Mouse (Mus musculus) left cerebral cortex, adult 8-10 months (tissue): ENCODE results near the gene Ddr1. TPM values are rescaled to one million over a fixed set of nuclear protein-coding genes. Genes with fewer than 3 reads are reported as not detected.

Experiments
- DNase-seq, 2 experiments: peaks; one replicate each; pipeline ENCODE4 v3.0.0; 2022; ENCODE audit warnings: low spot score in 2 of 2
- total RNA-seq, 4 experiments: library from RNA; stranded (reverse); gene quantifications; 2 replicates each; pipeline ENCODE4 v1.2.4; 2022

Ddr1 gene
- total RNA-seq, 4 experiments from 2014 or later, result 62.0 to 76.7 (median 65.9) TPM

DNA sequence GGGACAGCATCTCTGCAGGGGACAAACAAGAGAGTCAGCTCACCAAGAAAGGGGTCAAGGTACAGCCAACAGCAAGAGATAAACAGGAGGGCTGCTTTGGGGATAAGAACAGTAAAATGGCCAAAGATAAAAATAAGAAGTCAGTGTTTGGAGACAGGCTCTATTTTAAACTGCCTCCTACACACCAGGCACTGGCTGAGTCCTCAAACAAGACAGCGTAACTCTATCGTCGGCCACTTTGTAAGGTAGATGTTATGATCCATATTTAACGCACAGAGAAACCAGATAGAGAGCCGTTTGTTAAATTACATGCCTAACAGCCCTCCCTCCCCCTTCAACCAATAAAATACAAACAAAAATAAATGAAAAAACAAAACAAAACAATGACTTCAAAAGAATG lies 10.5 kb downstream of the Ddr1 start:
- no peak for DNase-seq

DNA sequence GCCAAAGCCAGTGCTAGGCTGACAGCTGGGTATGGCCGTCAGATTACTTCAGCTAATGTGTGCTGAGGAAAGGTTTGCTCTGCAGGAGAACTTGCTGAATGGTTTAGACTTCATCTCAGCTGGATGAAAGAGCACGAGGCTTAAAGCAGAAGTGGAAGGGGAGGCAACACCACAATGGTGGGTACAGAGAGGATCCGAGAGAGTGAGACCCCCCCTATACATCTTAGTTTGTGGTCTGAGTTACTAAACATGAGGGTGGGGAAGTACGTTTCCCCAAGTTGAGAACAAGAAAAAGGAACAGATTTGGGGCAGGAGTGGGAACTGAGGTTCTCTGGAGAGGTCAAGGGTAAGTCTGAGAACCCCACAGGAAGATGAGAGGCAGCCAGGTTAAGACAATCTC lies 12.1 kb downstream of the Ddr1 start:
- DNase-seq, result no peak

DNA sequence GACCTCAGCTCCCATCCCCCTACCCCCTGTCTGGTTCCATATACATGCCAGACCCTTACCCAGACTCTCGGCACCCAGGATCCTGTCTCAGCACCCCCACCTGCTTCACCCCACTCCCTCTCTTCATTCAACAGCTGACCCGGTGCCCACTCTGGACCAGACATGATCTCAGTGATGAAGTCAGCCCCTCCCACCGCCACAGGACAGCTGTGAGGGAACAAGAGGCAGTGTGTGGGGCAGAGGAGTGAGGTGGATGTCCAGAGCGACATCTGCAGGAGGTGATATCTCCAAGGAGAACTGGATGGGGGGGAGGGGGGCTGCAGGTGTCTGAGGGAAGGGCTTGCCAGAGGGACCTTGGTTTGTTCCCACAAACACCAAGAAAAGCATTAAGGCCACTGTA lies 12.6 kb downstream of the Ddr1 start:
- DNase-seq, result no peak

DNA sequence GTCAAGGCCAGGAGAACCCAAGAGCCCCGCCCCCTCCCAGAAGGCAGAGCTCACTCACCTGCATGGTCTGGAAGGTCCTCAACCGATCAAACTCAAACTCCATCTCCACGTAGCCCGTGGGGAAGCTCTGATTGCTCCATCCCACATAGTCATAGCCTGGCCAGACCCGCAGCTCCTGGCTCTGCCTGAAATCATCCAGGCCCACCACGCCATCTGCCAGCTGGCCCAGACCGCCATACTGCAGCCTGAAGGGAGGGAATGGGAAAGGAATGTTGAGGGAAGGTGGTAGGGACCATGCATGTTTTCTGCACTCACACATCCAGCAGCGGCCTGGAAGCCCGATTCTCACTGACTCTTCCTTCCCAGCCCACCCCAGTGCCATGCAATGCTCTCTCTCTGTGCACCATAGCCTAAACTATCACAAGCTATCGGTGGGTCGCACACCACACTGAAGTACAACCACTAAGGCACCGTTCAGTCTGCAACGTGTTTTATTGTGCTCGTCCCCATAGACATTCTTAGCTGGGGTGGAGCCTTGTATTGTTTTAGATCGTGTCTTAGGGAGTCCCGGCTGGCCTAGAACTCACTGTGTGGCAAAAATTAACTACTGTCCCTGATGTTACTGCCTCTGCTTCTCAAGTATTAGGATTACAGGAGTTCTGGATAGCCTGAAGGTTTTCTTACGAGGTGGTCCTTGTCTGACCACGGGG lies 14.3 kb downstream of the Ddr1 start:
- DNase-seq, result no peak

DNA sequence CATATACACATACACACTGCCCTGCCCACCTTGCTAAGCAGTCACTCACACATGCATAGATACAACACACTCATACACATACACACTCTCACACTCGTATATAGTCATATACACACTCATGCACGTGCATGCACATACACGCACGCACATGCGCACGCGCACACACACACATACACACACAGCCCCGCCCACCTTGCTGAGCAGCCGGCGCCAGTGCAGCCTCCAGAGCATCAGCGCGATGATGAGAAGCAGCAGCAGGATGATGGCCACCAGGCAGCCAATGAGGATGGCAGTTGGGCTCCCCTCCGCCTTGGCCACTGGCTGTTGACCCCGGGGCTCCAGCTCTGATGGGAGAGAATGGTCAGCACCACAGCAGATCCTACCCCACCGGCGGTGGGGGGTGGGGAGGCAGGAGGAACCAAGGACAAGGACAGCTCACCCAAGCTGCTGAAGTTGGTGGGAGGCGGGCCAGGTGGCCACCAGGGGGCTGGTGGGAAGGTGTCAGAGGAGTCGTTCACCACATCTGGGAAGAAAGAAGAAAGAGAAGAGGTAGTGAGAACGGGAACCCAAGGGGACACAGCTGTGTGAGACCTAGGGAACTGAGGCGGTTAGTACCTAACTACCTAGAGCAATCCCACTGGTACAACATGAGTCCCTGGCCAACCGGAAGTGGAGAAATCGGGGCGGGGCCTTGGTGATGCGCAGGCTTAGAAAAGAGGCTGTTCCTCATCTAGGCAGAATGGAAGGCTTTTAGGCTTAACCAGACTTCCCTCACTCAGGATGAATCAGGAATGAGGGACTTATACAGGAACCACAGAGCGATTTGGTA lies 15.9 kb downstream of the Ddr1 start:
- DNase-seq, result no peak

DNA sequence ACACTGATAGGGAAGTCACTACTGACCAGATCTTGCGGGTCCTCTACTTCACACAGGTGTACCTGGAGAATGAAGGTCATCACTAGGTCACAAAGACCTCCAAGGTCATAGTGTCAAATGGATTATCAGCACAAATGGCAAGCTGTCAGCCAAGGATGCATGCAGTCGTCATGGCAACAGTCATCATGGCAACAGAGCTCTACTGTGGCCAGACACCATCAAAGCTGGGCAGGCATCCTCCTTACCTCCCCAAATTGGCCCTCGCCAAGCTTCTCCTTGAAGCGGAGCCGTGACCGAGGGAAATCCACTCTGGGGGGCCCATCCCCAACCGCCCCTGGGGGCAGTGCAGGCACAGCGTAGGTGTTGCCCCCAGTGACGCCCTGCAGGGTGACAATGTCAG lies 19.4 kb downstream of the Ddr1 start:
- no peak for DNase-seq

DNA sequence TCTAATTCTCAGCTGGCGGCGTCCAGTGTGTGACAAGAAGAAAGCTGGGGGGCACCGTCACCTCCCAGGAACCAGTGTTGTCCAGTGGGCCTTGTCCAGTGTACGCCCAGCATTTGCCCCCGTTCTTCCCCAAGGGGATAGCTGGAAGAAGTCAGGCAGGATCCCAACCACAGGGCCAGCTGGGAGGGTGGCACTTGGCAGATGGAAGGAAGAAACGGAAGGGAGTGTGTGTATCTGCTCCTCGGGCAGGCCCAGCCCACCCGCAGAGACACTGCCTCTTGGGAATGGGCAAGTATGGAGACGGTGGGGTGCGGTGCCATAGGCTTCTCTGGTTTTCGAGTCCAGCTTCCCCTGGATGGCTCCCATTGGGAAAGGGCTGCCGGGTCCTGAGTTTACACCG lies 22.4 kb downstream of the Ddr1 start:
- DNase-seq, result no peak

DNA sequence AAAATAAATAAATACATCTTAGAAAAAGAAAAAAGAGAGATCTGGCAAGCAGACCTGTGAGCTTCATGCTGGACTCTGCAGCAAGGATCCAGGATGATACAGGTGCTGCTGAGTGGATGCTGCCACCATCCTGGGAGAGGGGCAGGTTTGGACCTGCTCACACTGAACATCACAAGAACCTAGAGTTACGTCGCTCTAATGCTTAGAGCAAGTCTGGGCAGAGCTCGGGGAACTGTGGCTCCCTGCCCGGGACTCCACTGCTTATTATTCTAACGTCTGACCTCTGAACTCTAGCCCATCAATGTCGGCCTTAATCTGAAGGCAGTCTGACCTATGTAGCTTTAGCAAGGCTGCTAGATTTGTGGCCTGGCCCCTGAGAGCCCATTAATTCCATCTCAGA lies 23.8 kb downstream of the Ddr1 start:
- DNase-seq, result no peak

DNA sequence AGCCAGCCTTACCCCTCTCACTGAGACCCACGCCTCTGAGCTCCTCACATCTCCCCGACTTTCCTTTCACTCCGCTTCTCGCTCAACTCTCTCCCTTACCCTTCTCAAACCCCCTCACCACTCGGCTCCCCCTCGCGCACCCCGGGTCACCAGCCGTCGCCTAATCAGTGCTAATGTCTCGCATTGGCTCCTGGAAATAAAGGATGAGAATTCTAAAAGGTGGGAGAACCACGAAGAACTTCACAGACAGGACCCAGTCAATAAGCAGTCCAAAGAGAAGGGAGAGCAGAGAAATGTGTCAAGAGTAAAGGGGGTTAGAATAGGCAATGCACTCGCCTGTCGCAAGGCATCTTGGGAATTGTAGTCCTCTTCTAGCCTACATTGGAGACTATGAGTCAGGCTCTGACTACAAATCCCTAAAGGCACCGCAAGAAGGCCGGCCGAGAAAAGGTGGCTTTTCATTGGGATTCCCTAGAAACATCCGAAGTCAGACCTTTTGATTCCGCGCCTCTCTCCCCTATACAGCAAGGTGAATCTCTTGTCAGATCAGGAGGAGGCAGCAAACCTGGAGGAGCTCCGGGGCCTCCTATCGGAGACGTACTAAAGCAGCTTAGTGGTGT lies 30.9 kb downstream of the Ddr1 start, which contains the start of gene Gtf2h4:
Gene Gtf2h4, minus strand, starts transcription at position 324 of the 620 bp plus-strand sequence.
- peak; percentile 68 to 92 for DNase-seq

DNA sequence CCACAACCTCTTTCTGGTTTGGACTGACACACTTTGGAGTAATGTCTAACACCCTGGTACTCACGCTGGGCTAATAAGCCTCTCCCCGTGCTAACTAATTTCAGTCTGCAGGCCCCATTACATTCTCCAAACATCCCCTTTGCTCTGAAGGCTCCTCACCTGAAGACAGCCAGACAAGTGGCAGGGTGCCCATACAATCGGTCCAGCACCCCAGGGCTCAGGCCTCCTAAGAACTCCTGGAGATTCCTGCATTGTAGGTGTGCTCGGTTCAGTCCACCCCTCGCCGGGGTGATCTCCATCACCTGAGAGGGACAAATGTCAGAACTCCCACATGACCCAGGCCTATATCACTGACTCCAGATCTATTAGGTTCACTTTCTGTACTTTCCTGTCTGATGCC lies 31.9 kb downstream of the Ddr1 start:
- no peak for DNase-seq

DNA sequence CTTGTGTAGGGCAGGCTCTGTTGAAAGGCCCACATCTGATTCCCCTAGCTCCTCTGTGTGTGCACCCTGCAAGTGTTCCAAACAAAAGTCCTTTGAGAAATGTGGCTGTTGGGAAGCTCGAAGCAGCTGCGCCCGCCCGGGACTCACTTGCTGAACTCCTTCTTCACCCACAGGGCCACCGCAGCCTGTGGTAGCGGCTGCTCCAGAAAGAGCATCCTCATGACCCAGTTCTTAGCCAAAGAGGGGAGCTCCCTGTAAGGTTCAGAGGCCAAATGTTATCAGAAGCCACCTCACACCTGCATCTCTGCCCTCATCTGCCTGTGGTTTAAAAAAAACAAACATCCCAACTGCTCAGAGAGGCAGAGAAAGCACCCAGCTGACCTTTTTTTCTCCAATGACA lies 32.6 kb downstream of the Ddr1 start:
- no peak for DNase-seq

DNA sequence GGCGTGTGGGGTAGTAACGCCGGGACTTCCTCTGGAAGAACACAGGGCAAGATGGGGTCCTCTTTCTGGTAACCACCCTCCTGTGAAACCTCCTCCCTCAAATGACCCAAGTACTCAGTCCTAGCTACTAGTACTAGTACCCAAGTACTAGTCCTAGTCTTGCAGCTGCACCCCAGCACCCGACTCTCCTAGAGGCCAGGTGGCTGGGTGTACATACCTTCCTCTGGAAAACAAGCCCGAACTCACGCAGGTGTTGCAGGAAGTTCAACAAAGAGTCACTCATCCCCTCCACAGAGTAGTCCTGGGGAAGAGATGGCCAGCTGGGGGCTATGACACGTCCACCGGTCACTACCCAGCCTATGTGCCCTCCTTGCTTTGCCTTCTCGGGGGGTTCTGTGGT lies 34.7 kb downstream of the Ddr1 start:
- no peak for DNase-seq

DNA sequence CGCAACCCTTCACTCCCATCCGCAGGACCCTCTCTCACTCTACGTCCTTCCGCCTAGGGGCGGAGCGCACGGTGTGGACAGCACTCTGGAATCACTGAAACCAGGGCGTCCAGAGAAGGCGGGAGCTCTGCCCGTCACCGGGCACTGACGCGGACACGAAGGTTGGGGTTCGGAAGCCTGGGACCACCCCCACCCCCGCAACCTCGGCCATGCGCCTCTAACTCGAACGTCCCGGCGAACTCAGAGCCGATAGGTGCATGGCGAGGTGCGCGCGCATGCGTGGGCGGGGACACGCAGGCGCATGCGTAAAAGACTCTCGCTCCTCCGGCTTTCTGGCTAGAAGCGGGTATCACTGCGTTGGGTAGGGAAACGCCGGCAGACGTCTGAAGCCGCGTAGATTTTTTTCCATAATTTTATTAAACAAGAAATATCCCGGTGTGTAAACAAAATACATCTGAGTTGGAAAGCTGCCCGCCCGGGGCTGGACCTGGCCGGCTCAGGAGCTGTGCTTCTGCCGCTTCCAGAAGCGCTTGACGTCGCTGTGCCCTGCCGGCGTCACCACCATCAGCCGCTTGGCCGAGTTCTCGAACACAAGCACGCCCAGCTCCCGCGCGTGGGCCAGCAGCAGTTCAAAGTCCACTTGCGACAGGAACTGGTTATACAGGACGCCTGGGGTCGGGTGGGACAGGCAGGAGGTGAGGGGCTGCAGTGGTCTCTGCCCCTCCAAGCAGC lies 36.9 kb downstream of the Ddr1 start, which contains the start of gene Vars2:
Gene Vars2, minus strand, starts transcription at position 259 of the 732 bp plus-strand sequence.
- DNase-seq, result peak; percentile 96 to 97

DNA sequence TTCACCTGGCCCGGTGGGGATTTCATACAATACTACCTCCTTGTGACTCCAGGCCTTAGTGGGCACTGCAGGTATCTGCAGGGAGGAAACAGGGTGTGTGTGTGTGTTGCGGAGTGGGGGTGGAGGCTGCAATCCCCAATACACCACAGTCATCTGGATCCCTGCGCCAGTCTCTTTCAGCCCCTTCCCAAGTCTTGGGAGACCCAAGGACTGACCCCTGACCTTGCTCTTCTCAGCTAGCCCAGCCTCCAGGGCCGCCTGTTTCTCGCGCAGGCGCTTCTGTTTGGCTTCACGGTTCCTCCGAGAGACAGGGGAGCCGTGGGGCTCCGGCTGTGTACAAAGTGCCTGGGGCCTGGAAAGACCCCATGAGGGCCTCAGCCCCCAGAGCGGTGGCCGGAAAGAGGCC lies 37.6 kb downstream of the Ddr1 start:
- peak in 1 of 2 experiments; percentile 34 for DNase-seq

DNA sequence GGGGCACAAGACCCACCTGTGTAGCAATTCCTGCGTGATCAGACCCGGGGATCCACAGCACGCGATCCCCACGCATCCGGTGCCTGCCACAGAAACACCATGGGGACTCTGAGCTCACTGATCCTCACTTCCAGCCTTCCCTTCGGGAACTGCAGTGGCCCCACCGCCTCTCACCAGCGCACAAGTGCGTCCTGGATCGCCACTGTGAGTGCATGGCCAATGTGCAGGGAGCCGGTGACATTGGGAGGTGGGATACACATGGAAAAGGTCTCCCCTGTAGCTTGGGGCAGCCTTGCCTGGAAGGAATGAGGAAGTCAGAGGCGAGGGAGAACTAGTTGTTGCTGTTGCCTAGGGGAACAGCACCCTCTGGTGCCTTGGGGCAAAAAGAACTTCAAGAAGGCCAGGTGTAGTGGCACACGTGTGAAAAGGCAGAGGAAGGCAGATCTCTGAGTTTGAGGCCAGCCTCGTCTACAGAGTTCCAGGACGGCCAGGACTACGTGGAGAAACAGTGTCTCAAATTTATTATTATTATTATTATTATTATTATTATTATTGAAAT lies 38.4 kb downstream of the Ddr1 start:
- peak in 1 of 2 experiments; percentile 13 for DNase-seq

DNA sequence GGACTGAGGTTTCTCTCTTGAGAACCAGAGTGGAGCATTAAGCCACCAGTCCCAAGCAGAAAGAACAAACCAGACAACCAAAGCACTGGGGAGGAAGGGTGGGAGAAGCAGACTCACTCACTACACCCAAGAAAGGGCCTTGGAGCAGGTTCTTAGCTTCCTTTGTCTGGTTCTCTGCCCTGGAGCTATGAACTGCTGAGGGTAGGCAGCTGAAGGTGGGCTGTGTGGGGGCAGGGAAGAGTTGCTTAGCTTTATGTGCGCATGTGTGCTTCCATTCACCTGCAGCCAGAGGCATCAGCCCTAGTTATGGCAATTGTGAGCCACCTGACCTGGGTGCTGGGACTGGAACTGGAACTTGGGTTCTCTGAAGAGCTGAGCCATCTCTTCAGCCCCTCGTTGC lies 51.3 kb downstream of the Ddr1 start:
- no peak for DNase-seq

DNA sequence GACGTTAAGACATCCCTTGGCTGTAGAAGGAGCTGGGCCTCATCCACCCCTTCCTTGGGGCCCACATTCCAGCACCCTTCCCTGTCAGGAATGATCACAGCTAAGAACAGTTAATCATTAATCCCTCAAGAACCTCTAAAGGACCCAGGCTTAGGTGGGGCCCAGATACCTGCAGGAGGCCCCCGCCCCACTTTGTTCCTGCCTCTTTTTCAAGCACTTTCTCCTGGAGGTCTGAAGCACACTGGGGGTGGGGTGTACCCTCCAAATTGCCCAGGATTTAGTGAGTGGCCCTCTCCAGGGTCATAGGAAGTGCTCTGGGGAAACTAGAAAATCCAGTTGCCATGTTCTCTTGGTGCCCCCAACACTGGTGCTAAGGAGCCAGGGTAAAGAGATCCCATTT lies 55.0 kb downstream of the Ddr1 start:
- no peak for DNase-seq

DNA sequence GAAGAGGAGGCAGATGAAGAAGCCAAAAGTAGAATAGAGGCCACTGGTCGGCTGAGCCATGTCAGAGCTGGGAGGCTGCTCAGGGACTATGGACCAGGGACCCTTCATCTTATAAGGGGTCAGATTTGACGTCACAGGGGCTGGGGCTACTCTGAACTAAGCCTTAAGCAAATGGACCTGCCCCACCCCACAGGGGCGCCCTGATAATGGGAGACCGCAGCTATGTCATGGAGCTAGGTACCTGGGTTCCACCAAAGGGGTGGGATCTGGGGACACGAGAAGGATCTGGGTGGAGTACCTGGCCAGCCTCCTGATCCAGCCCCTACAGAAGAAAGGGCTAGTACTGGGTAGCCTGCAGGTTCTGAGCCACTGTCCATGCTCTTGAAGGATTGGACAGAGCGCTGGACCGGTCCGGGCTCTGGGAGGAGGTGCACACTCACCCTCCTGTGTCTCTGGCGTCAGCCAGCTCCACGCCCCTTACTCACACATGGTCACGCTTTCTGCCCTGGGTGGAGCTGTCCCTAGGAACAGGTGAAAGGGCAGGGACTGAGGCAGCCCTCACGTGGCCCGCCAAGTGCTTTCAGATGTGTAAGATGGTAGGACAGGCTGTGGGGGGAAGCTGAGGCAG lies 60.7 kb downstream of the Ddr1 start, which contains the start of gene Mucl3:
Gene Mucl3, minus strand, starts transcription at position 87 of the 628 bp plus-strand sequence.
- DNase-seq, result no peak

DNA sequence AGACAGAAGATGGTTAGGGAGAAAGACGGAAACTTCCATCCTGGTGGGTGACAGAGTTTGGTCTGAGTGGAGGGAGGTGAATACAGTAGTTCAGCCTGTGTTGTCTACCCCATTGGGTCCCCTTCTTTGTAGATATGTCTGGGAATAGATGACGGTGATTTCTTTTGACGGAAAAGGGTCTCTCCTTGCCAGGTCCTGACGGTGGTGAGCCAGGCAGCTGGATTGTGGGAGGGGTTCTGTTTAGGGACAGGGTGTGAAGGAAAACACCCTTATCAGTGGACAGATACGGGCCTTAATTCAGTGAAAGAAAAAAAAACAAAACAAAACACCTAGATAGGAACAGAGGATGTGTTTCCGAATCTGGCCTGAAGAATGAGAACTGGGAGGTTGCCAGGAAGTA lies 65.1 kb downstream of the Ddr1 start:
- no peak for DNase-seq

DNA sequence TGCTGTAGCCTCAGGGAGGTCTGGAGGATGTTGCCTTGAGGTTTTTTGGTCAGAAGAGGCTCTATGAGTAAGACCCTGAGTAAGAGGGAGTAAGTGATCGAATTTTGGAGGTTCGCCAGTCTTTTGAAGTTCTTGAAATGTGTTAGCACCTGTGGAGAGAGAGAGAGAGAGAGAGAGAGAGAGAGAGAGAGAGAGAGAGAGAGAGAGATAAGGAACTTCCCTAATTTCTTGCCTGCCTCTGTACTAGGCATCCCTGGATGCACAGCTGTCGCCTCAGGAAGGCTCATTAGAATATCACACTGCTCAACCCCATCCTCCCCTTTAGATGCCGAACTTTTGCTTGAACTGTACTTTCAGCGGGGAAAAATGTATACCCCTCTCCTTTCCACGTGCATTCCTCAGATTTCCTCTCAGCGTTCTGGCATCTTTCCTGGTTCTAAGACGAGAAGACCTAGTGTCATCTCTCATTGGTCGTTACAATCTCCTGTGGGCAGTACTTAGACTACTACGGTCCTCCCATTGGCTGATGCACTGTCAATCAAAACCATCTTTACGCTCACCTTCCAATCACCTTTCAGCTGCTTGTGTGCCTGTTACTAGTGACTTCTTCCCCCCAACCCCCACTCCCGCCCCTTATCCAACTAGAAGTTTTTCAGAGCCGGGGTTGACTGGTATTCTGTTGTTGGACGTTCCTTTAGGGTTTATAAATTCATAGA lies 65.8 kb downstream of the Ddr1 start:
- DNase-seq, result no peak
